Comparison of ENCODE assay signal across 9 mouse cellular contexts in genomic region chr8:120557170-120557965, GRCm38 (mm10). TPM values are rescaled to one million over a fixed set of nuclear protein-coding genes. Genes with fewer than 3 reads are reported as not detected.
DNase-seq lines count a peak whose midpoint lies in the region; ATAC-seq and TF ChIP-seq lines count a peak whose summit lies in the region.
"Had no signal": no experiment of that assay in that cellular context is flagged by ENCODE, and none has a peak within 500 bp of the region (broad histone marks: within the 10 kb centered on the region; RNA-seq: fewer than 3 reads in every experiment).

No protein-coding gene starts in this region.

- no peak for TF ChIP-seq RAD21 in CH12.LX (IDR thresholded peaks at IDR 0.05; ENCODE audit: low read depth, low read length)

- H3K9ac ChIP-seq in CH12.LX (ENCODE audit: insufficient read depth, low read depth) = 0 out of 2 replicates have a peak overlapping the region, but pooled peaks have one; percentile 1
- H3K9ac ChIP-seq in embryonic facial prominence, embryonic 12.5 days = no peak overlapping the region
- H3K9ac ChIP-seq: liver, embryonic 15.5 days had no signal

- peaks cover 60% of the 10 kb centered on the region for H3K79me2 ChIP-seq in CH12.LX (replicated peaks; ENCODE audit: control insufficient read depth, extremely low read depth, insufficient read depth, poor library complexity, severe bottlenecking)

- no peak for ATAC-seq in embryonic facial prominence, embryonic 12.5 days (ENCODE audit: insufficient number of reproducible peaks, insufficient read depth, low FRiP score, low TSS enrichment)

- no peak for TF ChIP-seq EP300 in CH12.LX (IDR thresholded peaks at IDR 0.05; ENCODE audit: low read length)

- dilution Hi-C loops in CH12.LX (cut with MboI; ENCODE audit: extremely low pct_ligation_motif_present, extremely low pct_unique_long_range_greater_than_20kb, low sequenced_read_pairs) = no loop called here

- intact Hi-C loops in gastrocnemius, adult 2 months (cut with DNase I) = no loop called here

- H3K9me3 ChIP-seq in CH12.LX (replicated peaks; ENCODE audit: low read length) = no peaks in the 10 kb centered on the region
- no peaks in the 10 kb centered on the region for H3K9me3 ChIP-seq in embryonic facial prominence, embryonic 12.5 days
- H3K9me3 ChIP-seq: liver, embryonic 15.5 days had no signal

- peaks cover 46 to 98% of the 10 kb centered on the region in 2 experiments for H3K4me1 ChIP-seq in CH12.LX (ENCODE audit: control insufficient read depth in 1 of 2, insufficient read depth in 2 of 2)
- peaks cover 84% of the 10 kb centered on the region for H3K4me1 ChIP-seq in embryonic facial prominence, embryonic 12.5 days

- no peaks in the 10 kb centered on the region for H3K27me3 ChIP-seq in CH12.LX (replicated peaks)
- no peaks in the 10 kb centered on the region for H3K27me3 ChIP-seq in embryonic facial prominence, embryonic 12.5 days
- H3K27me3 ChIP-seq: liver, embryonic 15.5 days had no signal

- no peak overlapping the region for H3K4me3 ChIP-seq in gastrocnemius, adult 2 months
- no peak overlapping the region for H3K4me3 ChIP-seq in CH12.LX (replicated peaks in 1 of 3; ENCODE audit: low read depth in 2 of 3, low read length in 2 of 3, poor library complexity in 1 of 3)
- no peak overlapping the region for H3K4me3 ChIP-seq in embryonic facial prominence, embryonic 12.5 days
- H3K4me3 ChIP-seq: liver, embryonic 15.5 days had no signal

- no peak overlapping the region for H3K4me2 ChIP-seq in CH12.LX (ENCODE audit: insufficient read depth, low read depth, poor library complexity, severe bottlenecking)
- H3K4me2 ChIP-seq in embryonic facial prominence, embryonic 12.5 days (replicated peaks) = peak overlapping the region; percentile 24; the same call in 1 of the 2 replicates
- H3K4me2 ChIP-seq: liver, embryonic 15.5 days had no signal

- 50% methylated on average over 15 of the region's 15 CpGs for WGBS in embryonic facial prominence, embryonic 12.5 days

- peak overlapping the region; percentile 81 for H3K27ac ChIP-seq in gastrocnemius, adult 2 months
- peak overlapping the region; percentile 17; the same call in 1 of the 2 replicates for H3K27ac ChIP-seq in CH12.LX (ENCODE audit: insufficient read depth, low read depth)
- peak overlapping the region; percentile 80; the same call in 1 of the 2 replicates for H3K27ac ChIP-seq in embryonic facial prominence, embryonic 12.5 days
- H3K27ac ChIP-seq: liver, embryonic 15.5 days had no signal

- TF ChIP-seq POLR2A in CH12.LX (IDR thresholded peaks at IDR 0.05; ENCODE audit: low read depth, low read length) = no peak

- no peak for TF ChIP-seq CTCF in gastrocnemius, adult 2 months (IDR thresholded peaks at IDR 0.05)
- TF ChIP-seq CTCF in CH12.LX (conservative IDR thresholded peaks at IDR 0.05 in 1 of 2, IDR thresholded peaks at IDR 0.05 in 1 of 2; ENCODE audit: low read depth in 2 of 2, low read length in 2 of 2) = no peak

- in situ Hi-C loops in CH12.LX (cut with MboI; ENCODE audit: low pct_ligation_motif_present, low pct_unique_long_range_greater_than_20kb, low sequenced_read_pairs) = no loop called here

- H3K36me3 ChIP-seq in CH12.LX (replicated peaks in 1 of 2; ENCODE audit: control insufficient read depth in 1 of 2, insufficient read depth in 1 of 2, low read length in 1 of 2) = peaks cover 40 to 82% of the 10 kb centered on the region in 2 experiments
- H3K36me3 ChIP-seq in embryonic facial prominence, embryonic 12.5 days = 0 out of 2 replicates have a peak, but pooled peaks cover 5% of the 10 kb centered on the region

- DNase-seq in gastrocnemius, adult 2 months = peak; percentile 65
- no peak for DNase-seq in gastrocnemius, adult 8-10 months (ENCODE audit: low spot score in 2 of 2)
- no peak for DNase-seq in CH12.LX (ENCODE audit: extremely low read depth)
- peak; percentile 91 for DNase-seq in layer of hippocampus, adult 9-11 months
- DNase-seq in right cerebral cortex, postnatal 10 days (ENCODE audit: low spot score in 2 of 2) = peak; percentile 84 to 86
- no peak for DNase-seq in spleen, postnatal 4 days (ENCODE audit: low spot score in 2 of 2)
- no peak for DNase-seq in adrenal gland, adult 8-10 months

TF ChIP-seq in CH12.LX, 34 proteins besides CTCF, POLR2A, EP300 and RAD21:
- TF ChIP-seq PAX5 (IDR thresholded peaks at IDR 0.05; ENCODE audit: low read length) (no peak), HCFC1 (IDR thresholded peaks at IDR 0.05; ENCODE audit: low read depth, low read length) (no peak), ZC3H11A (IDR thresholded peaks at IDR 0.05; ENCODE audit: low read depth, low read length) (no peak), IRF4 (IDR thresholded peaks at IDR 0.05; ENCODE audit: low read depth, low read length) (no peak), JUND (conservative IDR thresholded peaks at IDR 0.05; ENCODE audit: low read depth, low read length) (no peak), NELFE (IDR thresholded peaks at IDR 0.05; ENCODE audit: low read depth, low read length) (no peak), ZNF384 (IDR thresholded peaks at IDR 0.05; ENCODE audit: low read depth, low read length) (no peak), ZKSCAN1 (IDR thresholded peaks at IDR 0.05; ENCODE audit: borderline replicate concordance, low read depth, low read length) (no peak), SMC3 (IDR thresholded peaks at IDR 0.05; ENCODE audit: low read depth, low read length) (no peak), TBP (conservative IDR thresholded peaks at IDR 0.05; ENCODE audit: low read depth, low read length) (no peak), SIN3A (IDR thresholded peaks at IDR 0.05; ENCODE audit: low read length) (no peak), NRF1 (IDR thresholded peaks at IDR 0.05; ENCODE audit: low read depth, low read length) (no peak), POLR2AphosphoS2 (IDR thresholded peaks at IDR 0.05; ENCODE audit: low read depth, low read length) (no peak), UBTF (IDR thresholded peaks at IDR 0.05; ENCODE audit: low read depth, low read length) (no peak), KAT2A (IDR thresholded peaks at IDR 0.05; ENCODE audit: insufficient replicate concordance, low read length) (no peak), ZMIZ1 (IDR thresholded peaks at IDR 0.05; ENCODE audit: low read depth, low read length) (no peak), CHD2 (IDR thresholded peaks at IDR 0.05; ENCODE audit: low read length) (no peak), MAZ (IDR thresholded peaks at IDR 0.05; ENCODE audit: low read depth, low read length) (no peak), MYC (IDR thresholded peaks at IDR 0.05; ENCODE audit: low read depth, low read length) (no peak)
TF ChIP-seq in CH12.LX: peak in this region for 0.

RNA-seq across cellular contexts. Expression of gene Gins2, which starts 31.7 kb away (rescaled TPM):
- under 1 TPM; 0.36 to 0.67 TPM for total RNA-seq in gastrocnemius, adult 2 months (2021)
- total RNA-seq in gastrocnemius, adult 8-10 months (2022) = under 1 TPM in 3 of 4 experiments, not detected in 1; 0.09 to 0.43 (median 0.36) TPM
- total RNA-seq in CH12.LX (2012; rRNA removed) (61.2 and 68.4 TPM in 2 replicates), CH12.LX (2014; rRNA removed) (50.0 TPM in 2 replicates)
- 127 and 129 TPM in 2 replicates for polyA plus RNA-seq in CH12.LX (2012; ENCODE audit: insufficient read length, low read depth)
- polyA plus RNA-seq in embryonic facial prominence, embryonic 12.5 days (2016; fragmentation: Nextera tagmentation; extraction: Ambion mirVana) = 109 and 115 TPM in 2 replicates
- total RNA-seq in adrenal gland, adult 8-10 months (2022) = 1 to 10 TPM; 5.2 to 10.0 (median 6.5) TPM

Comparison
In these comparisons a context has a peak if more than half of its experiments do, and no peak if none do; other contexts are left out.
1. DNase-seq: peak in gastrocnemius, adult 2 months (single experiment), layer of hippocampus, adult 9-11 months (single experiment) and right cerebral cortex, postnatal 10 days (2 of 2); none in gastrocnemius, adult 8-10 months (0 of 2), CH12.LX (single experiment), spleen, postnatal 4 days (0 of 2) and adrenal gland, adult 8-10 months (single experiment).
2. H3K27ac ChIP-seq: peak in every context shown above with its lines; median percentile 81 in gastrocnemius, adult 2 months; 80 in embryonic facial prominence, embryonic 12.5 days; 17 in CH12.LX.
3. RNA of gene Gins2, which starts 31.7 kb away (total RNA-seq): 50.0 to 68.4 TPM in CH12.LX; 5.2 to 10.0 TPM in adrenal gland, adult 8-10 months, 0.36 to 0.67 TPM in gastrocnemius, adult 2 months and 0.09 to 0.43 TPM in gastrocnemius, adult 8-10 months; every median in the first group is over 4 times any median in the second.